Mouse (Mus musculus): ENCODE measurements around the gene Olfr1062. TPM values are rescaled to one million over a fixed set of nuclear protein-coding genes. Genes with fewer than 3 reads are reported as not detected.

Olfr1062 gene
- polyA plus RNA-seq, 1 experiment from 2014 or later: not detected

Other genes with a start within 250 kb of the Olfr1062 start
- gene Olfr1044, start 248.9 kb downstream of the Olfr1062 start, polyA plus RNA-seq (2016; fragmentation: Nextera tagmentation; extraction: Ambion mirVana): not detected in 2 replicates
- gene Olfr52, start 241.1 kb downstream of the Olfr1062 start, polyA plus RNA-seq (2016; fragmentation: Nextera tagmentation; extraction: Ambion mirVana): not detected in 2 replicates
- gene Olfr1045, start 223.7 kb downstream of the Olfr1062 start, polyA plus RNA-seq (2016; fragmentation: Nextera tagmentation; extraction: Ambion mirVana): not detected in 2 replicates
- not detected in 2 replicates for gene Olfr1046, start 207.4 kb downstream of the Olfr1062 start, polyA plus RNA-seq (2016; fragmentation: Nextera tagmentation; extraction: Ambion mirVana)
- not detected in 2 replicates for gene Olfr1047, start 195.3 kb downstream of the Olfr1062 start, polyA plus RNA-seq (2016; fragmentation: Nextera tagmentation; extraction: Ambion mirVana)
- gene Olfr1048, start 186.5 kb downstream of the Olfr1062 start, polyA plus RNA-seq (2016; fragmentation: Nextera tagmentation; extraction: Ambion mirVana): not detected in 2 replicates
- not detected in 2 replicates for gene Olfr1049, start 168.4 kb downstream of the Olfr1062 start, polyA plus RNA-seq (2016; fragmentation: Nextera tagmentation; extraction: Ambion mirVana)
- gene Olfr1051, start 147.7 kb downstream of the Olfr1062 start, polyA plus RNA-seq (2016; fragmentation: Nextera tagmentation; extraction: Ambion mirVana): not detected in 2 replicates
- not detected in 2 replicates for gene Olfr1052, start 134.3 kb downstream of the Olfr1062 start, polyA plus RNA-seq (2016; fragmentation: Nextera tagmentation; extraction: Ambion mirVana)
- not detected in 2 replicates for gene Olfr1053, start 111.5 kb downstream of the Olfr1062 start, polyA plus RNA-seq (2016; fragmentation: Nextera tagmentation; extraction: Ambion mirVana)
- not detected in 2 replicates for gene Olfr1054, start 91.3 kb downstream of the Olfr1062 start, polyA plus RNA-seq (2016; fragmentation: Nextera tagmentation; extraction: Ambion mirVana)
- gene Olfr1055, start 76.5 kb downstream of the Olfr1062 start, polyA plus RNA-seq (2016; fragmentation: Nextera tagmentation; extraction: Ambion mirVana): not detected in 2 replicates
- gene Olfr1056, start 64.3 kb downstream of the Olfr1062 start, polyA plus RNA-seq (2016; fragmentation: Nextera tagmentation; extraction: Ambion mirVana): not detected in 2 replicates
- gene Olfr1057, start 48.4 kb downstream of the Olfr1062 start, polyA plus RNA-seq (2016; fragmentation: Nextera tagmentation; extraction: Ambion mirVana): not detected in 2 replicates
- gene Olfr1058, start 38.2 kb downstream of the Olfr1062 start, polyA plus RNA-seq (2016; fragmentation: Nextera tagmentation; extraction: Ambion mirVana): not detected in 2 replicates
- not detected in 2 replicates for gene Olfr1061, start 12.7 kb downstream of the Olfr1062 start, polyA plus RNA-seq (2016; fragmentation: Nextera tagmentation; extraction: Ambion mirVana)
- not detected in 2 replicates for gene Olfr1065, start 23.8 kb upstream of the Olfr1062 start, polyA plus RNA-seq (2016; fragmentation: Nextera tagmentation; extraction: Ambion mirVana)
- gene Olfr1066, start 29.5 kb upstream of the Olfr1062 start, polyA plus RNA-seq (2016; fragmentation: Nextera tagmentation; extraction: Ambion mirVana): not detected in 2 replicates
- gene Olfr228, start 60.6 kb upstream of the Olfr1062 start, polyA plus RNA-seq (2016; fragmentation: Nextera tagmentation; extraction: Ambion mirVana): not detected in 2 replicates
- gene Olfr1076, start 81.7 kb upstream of the Olfr1062 start, polyA plus RNA-seq (2016; fragmentation: Nextera tagmentation; extraction: Ambion mirVana): not detected in 2 replicates
- gene Olfr1079, start 115.7 kb upstream of the Olfr1062 start, polyA plus RNA-seq (2016; fragmentation: Nextera tagmentation; extraction: Ambion mirVana): not detected in 2 replicates
- gene Olfr1080, start 131.5 kb upstream of the Olfr1062 start, polyA plus RNA-seq (2016; fragmentation: Nextera tagmentation; extraction: Ambion mirVana): not detected in 2 replicates
- not detected in 2 replicates for gene Olfr1082, start 172.2 kb upstream of the Olfr1062 start, polyA plus RNA-seq (2016; fragmentation: Nextera tagmentation; extraction: Ambion mirVana)
- not detected in 2 replicates for gene Olfr1084, start 213.0 kb upstream of the Olfr1062 start, polyA plus RNA-seq (2016; fragmentation: Nextera tagmentation; extraction: Ambion mirVana)
- gene Olfr1085, start 235.3 kb upstream of the Olfr1062 start, polyA plus RNA-seq (2016; fragmentation: Nextera tagmentation; extraction: Ambion mirVana): not detected in 2 replicates

All from limb, embryonic 12.5 days (tissue).